Mouse (Mus musculus) sigmoid colon, adult 10 weeks (tissue): ENCODE data around the gene Dna2. TPM values are rescaled to one million over a fixed set of nuclear protein-coding genes. Genes with fewer than 3 reads are reported as not detected.

Experiments
- polyA plus RNA-seq: library from polyadenylated mRNA; stranded (reverse); fragments of 350-450 nt; fragmentation: Illumina TruSeq; extraction: RNeasy Lipid Tissue Mini Kit (QIAGEN cat#74804); gene quantifications from one replicate; pipeline ENCODE4 v1.2.3, GENCODE M21; 2014; ENCODE audit warnings: low read depth, low replicate concordance

Gene Dna2
- 6.8 TPM for polyA plus RNA-seq

GRCm38 (mm10) chr10:62946738-62947471 lies at the start of gene Dna2:
Gene Dna2 (plus strand): TSS chr10:62947026.

GRCm38 (mm10) chr10:62908896-62909295 lies 37.9 kb upstream of the Dna2 start, which contains the start of gene Tet1:
Gene Tet1 (minus strand): TSS chr10:62908996.

GRCm38 (mm10) chr10:62919925-62920765 lies 26.7 kb upstream of the Dna2 start, which contains the start of gene Slc25a16:
Gene Slc25a16 (plus strand): TSS chr10:62920633.

DNA sequence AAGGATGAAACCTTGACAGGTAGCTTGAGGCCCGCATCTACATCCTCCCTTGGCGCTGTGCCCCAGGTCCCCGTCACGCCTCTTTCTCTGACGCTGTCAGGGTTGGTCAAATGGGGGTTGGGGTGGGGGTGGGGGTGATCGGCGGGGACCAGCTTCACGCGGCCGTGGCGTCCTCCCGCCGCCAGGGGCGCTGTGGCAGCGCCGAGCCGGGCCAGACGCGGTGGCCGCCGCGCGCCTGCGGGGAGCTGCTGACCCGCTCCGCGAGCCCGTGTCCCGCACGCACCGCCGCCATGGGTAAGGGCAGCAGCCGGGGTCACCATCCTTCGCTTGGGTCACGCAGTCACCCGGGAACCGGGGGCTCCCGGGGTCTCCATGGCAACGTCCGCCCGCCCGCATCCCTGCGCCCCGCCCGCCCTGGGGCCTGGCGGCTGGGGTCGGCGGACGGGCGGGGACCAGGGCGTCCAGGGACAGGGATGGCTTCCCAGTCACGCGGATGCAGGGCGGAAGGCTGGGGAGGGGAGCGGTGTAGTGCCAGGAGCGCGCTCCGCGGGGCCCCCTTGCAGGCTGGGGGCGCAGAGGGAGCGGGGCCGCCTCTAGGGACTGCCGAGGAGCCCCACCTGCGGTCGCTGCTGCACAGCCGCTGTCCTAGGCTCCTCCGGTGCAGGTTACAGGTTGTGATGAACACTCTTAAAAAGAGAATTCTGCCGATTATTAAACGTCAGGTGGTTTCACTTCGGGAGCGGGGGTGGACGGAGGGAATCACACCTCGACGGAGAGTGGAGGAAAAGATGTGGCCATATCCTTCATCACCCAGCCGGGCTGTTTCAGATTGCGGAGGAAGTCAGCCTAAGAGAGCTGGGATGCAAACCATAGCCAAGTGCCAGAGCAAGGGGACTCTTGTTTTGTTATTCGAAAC lies 33.5 kb downstream of the Dna2 start, which contains the start of gene Rufy2:
Rufy2 (plus strand) TSS at position 185 of the 916 bp plus-strand sequence.

Other genes starting within 250 kb of the Dna2 start
- 0.95 TPM for gene Stox1, start 220.9 kb upstream of the Dna2 start, polyA plus RNA-seq
- 230 TPM for gene Ccar1, start 154.7 kb upstream of the Dna2 start, polyA plus RNA-seq
- 1.7 TPM for gene Tet1, start 38.0 kb upstream of the Dna2 start, polyA plus RNA-seq
- gene Slc25a16, start 26.4 kb upstream of the Dna2 start, polyA plus RNA-seq, result 52.0 TPM
- 28.5 TPM for gene Rufy2, start 33.2 kb downstream of the Dna2 start, polyA plus RNA-seq
- 124 TPM for gene Hnrnph3, start 77.2 kb downstream of the Dna2 start, polyA plus RNA-seq
- 16.8 TPM for gene Pbld2, start 77.3 kb downstream of the Dna2 start, polyA plus RNA-seq
- 4.4 TPM for gene Pbld1, start 113.1 kb downstream of the Dna2 start, polyA plus RNA-seq
- gene Atoh7, start 152.6 kb downstream of the Dna2 start, polyA plus RNA-seq, result not detected